Mouse (Mus musculus) ES-E14 (cell line): ENCODE measurements around the gene Sox5. TPM values are rescaled to one million over a fixed set of nuclear protein-coding genes. Genes with fewer than 3 reads are reported as not detected.

Experiments used
- DNase-seq: peaks from one replicate; pipeline ENCODE4 v3.0.0-alpha.2; 2013; ENCODE audit warnings: low read depth, low spot score
- H3K27ac ChIP-seq: 2 replicates; pipeline ENCODE4 v1.5.1; 2012; ENCODE audit warnings: low read depth, mild to moderate bottlenecking, low read length, moderate library complexity, mixed read lengths; ENCODE audit not compliant: poor library complexity, insufficient read depth, severe bottlenecking
- H3K36me3 ChIP-seq: 2 replicates; pipeline ENCODE4 v1.6.1; 2012; ENCODE audit warnings: mild to moderate bottlenecking, low read length, moderate library complexity, mixed read lengths; ENCODE audit not compliant: control insufficient read depth, poor library complexity, insufficient read depth, severe bottlenecking
- H3K4me1 ChIP-seq, 2 experiments: fragments of 150-350 bp in 1 of 2; sonication (generic) in 1 of 2; 2 replicates each; pipeline ENCODE4 v1.6.1; 2012; ENCODE audit warnings: low read length in 2 of 2, mild to moderate bottlenecking in 1 of 2, mixed read lengths in 1 of 2; ENCODE audit not compliant: control insufficient read depth in 2 of 2, insufficient read depth in 2 of 2, poor library complexity in 1 of 2
- H3K4me3 ChIP-seq, 2 experiments: fragments of 150-350 bp in 1 of 2; sonication (generic) in 1 of 2; 2 replicates each; pipeline ENCODE4 v1.5.1; 2012; ENCODE audit warnings: low read length in 2 of 2, low read depth in 1 of 2, mild to moderate bottlenecking in 1 of 2, mixed read lengths in 1 of 2; ENCODE audit not compliant: insufficient read depth in 1 of 2, poor library complexity in 1 of 2, severe bottlenecking in 1 of 2
- H3K9ac ChIP-seq: 2 replicates; pipeline ENCODE4 v1.6.1; 2012; ENCODE audit warnings: low read depth, mild to moderate bottlenecking, low read length, mixed read lengths; ENCODE audit not compliant: poor library complexity, insufficient read depth, severe bottlenecking
- H3K9me3 ChIP-seq: fragments of 150-350 bp; sonication (generic); 2 replicates; pipeline ENCODE4 v1.6.1; 2012; ENCODE audit warnings: low read depth, mild to moderate bottlenecking, low read length; ENCODE audit not compliant: control insufficient read depth, insufficient read depth
- CHD2 ChIP-seq: IDR thresholded peaks from 2 replicates; pipeline ENCODE4 v1.6.1; 2014; ENCODE audit warnings: mild to moderate bottlenecking, low read depth, low read length, inconsistent platforms
- HCFC1 ChIP-seq: IDR thresholded peaks from 2 replicates; pipeline ENCODE4 v1.6.1; 2012; ENCODE audit warnings: low read length, inconsistent platforms, borderline replicate concordance; ENCODE audit not compliant: insufficient read depth
- MAFK ChIP-seq: IDR thresholded peaks from 2 replicates; pipeline ENCODE4 v1.6.1; 2014; ENCODE audit warnings: mild to moderate bottlenecking, low read depth, low read length, inconsistent platforms; ENCODE audit not compliant: insufficient read depth
- ZC3H11A ChIP-seq: IDR thresholded peaks from 2 replicates; pipeline ENCODE4 v1.6.1; 2012; ENCODE audit warnings: low read depth, mild to moderate bottlenecking, inconsistent platforms, low read length, borderline replicate concordance
- ZNF384 ChIP-seq: IDR thresholded peaks from 2 replicates; pipeline ENCODE4 v1.6.1; 2012; ENCODE audit warnings: low read depth, low read length, inconsistent platforms
- in situ Hi-C, 2 experiments: fragments of 600-800 bp; cut with MboI; formaldehyde crosslinking; loops; one replicate each; pipeline ENCODE4 v1.15.1; 2025; ENCODE audit warnings: low sequenced_read_pairs in 2 of 2, inconsistent platforms in 1 of 2; ENCODE audit not compliant: unreplicated experiment in 2 of 2
- total RNA-seq: library from RNA; depleted of rRNA; stranded (reverse); fragments of 300-350 nt; gene quantifications from 2 replicates; pipeline ENCODE4 v1.2.3, GENCODE M21; 2012

Sox5 gene
- total RNA-seq, 1 experiment: 0.36 TPM

- no peaks in the 10 kb centered on the region for H3K4me1 ChIP-seq
- H3K27ac ChIP-seq: no peak overlapping the region
- H3K9me3 ChIP-seq: no peaks in the 10 kb centered on the region
- DNase-seq: no peak
- in situ Hi-C loops: no loop called here
- no peak overlapping the region for H3K4me3 ChIP-seq
- H3K36me3 ChIP-seq: no peaks in the 10 kb centered on the region
- no peak for TF ChIP-seq ZNF384
- TF ChIP-seq MAFK: no peak
- TF ChIP-seq ZC3H11A: no peak
- TF ChIP-seq CHD2: no peak
- no peak for TF ChIP-seq HCFC1
- H3K9ac ChIP-seq: no peak overlapping the region
These were observed 60.9 kb downstream of the Sox5 start for GRCm38 (mm10) chr6:144720846-144721245.

- H3K9me3 ChIP-seq: no peaks in the 10 kb centered on the region
- no peak overlapping the region for H3K9ac ChIP-seq
- H3K4me3 ChIP-seq: no peak overlapping the region
- TF ChIP-seq HCFC1 (no peak), ZC3H11A (no peak), MAFK (no peak), ZNF384 (no peak), CHD2 (no peak)
- H3K27ac ChIP-seq: no peak overlapping the region
- no peaks in the 10 kb centered on the region for H3K36me3 ChIP-seq
- DNase-seq: no peak
- no peaks in the 10 kb centered on the region for H3K4me1 ChIP-seq
- in situ Hi-C loops: no loop called here
These were observed 65.4 kb downstream of the Sox5 start for GRCm38 (mm10) chr6:144716376-144716775.

DNA sequence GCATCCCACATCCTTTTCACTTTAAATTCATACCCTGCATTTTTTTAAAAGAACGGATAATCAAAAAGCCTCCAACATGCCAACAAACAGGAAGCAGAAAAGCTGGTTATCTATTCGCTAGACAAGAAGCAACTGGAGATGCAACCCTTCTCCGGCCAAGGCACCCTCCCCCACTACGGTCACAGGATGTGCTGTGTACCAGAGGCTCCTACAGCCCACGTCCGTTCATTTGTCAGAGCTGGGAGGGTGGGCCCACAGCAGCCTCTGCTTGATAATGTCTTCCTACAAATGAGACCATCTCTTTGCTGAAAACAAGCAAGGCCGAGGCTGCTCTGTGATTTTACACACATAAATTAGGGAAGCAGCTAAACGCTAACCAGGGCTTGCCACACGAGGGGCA, 69.9 kb downstream of the Sox5 start:
- no peak for DNase-seq
- H3K9me3 ChIP-seq: no peaks in the 10 kb centered on the region
- no peak overlapping the region for H3K9ac ChIP-seq
- no peak overlapping the region for H3K27ac ChIP-seq
- TF ChIP-seq ZC3H11A (no peak), MAFK (no peak), ZNF384 (no peak), CHD2 (no peak)
- H3K4me3 ChIP-seq: no peak overlapping the region
- no peaks in the 10 kb centered on the region for H3K4me1 ChIP-seq
- in situ Hi-C loops: no loop called here
- H3K36me3 ChIP-seq: no peaks in the 10 kb centered on the region

- Histone ChIP-seq H3K27ac (no peak overlapping the region), H3K4me1 (no peaks in the 10 kb centered on the region), H3K9ac (no peak overlapping the region), H3K4me3 (no peak overlapping the region), H3K9me3 (no peaks in the 10 kb centered on the region), H3K36me3 (no peaks in the 10 kb centered on the region)
- TF ChIP-seq CHD2 (no peak), MAFK (no peak), ZNF384 (no peak), HCFC1 (no peak), ZC3H11A (no peak)
- no peak for DNase-seq
- in situ Hi-C loops: no loop called here
These were observed 71.0 kb downstream of the Sox5 start for GRCm38 (mm10) chr6:144710816-144711215.

GRCm38 (mm10) chr6:144709614-144710180, 72.1 kb downstream of the Sox5 start:
- in situ Hi-C loops: no loop called here
- DNase-seq: no peak
- H3K4me1 ChIP-seq: no peaks in the 10 kb centered on the region
- H3K36me3 ChIP-seq: no peaks in the 10 kb centered on the region
- no peak overlapping the region for H3K27ac ChIP-seq
- no peak overlapping the region for H3K4me3 ChIP-seq
- TF ChIP-seq MAFK: no peak
- TF ChIP-seq CHD2: no peak
- TF ChIP-seq HCFC1: no peak
- TF ChIP-seq ZNF384: no peak
- no peak for TF ChIP-seq ZC3H11A
- no peak overlapping the region for H3K9ac ChIP-seq
- H3K9me3 ChIP-seq: no peaks in the 10 kb centered on the region
